Mouse (Mus musculus) spleen, postnatal 4 days (tissue): ENCODE measurements at regions not wholly inside any gene's neighbourhood (a gene's known extent, or its start where the extent isn't known, plus 50 kb on each side); places are given as distances from the start of the nearest gene placed in this dataset.

Experiments used
- DNase-seq, 2 experiments: peaks; one replicate each; pipeline ENCODE4 v3.0.0; 2022; ENCODE audit warnings: low spot score in 2 of 2

GRCm38 (mm10) chr2:74354591-74354990, 224.6 kb downstream of the Lnpk start:
- DNase-seq: no peak

- DNase-seq: no peak
Measured at GRCm38 (mm10) chr2:74349809-74350208, 229.4 kb downstream of the Lnpk start.

DNA sequence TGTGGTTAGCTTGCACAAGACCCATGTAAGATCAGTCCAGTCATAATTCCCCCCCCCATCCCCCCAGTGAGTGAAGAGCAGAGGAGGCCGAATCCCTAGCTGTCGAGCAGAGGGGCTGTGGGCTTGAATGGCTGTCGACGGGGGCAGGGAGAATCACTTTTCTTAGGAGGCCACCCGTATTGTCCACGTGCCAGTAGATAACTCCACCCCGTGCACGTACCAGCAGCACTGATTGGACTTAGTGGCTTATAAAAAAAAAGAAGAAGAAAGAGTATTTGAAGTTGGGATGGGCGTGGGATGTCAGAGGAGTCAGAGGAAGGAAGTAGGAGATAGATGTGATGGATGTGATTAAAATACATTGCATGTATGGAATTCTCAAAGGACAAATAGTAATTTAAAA, 272.9 kb downstream of the Lnpk start:
- no peak for DNase-seq

DNA sequence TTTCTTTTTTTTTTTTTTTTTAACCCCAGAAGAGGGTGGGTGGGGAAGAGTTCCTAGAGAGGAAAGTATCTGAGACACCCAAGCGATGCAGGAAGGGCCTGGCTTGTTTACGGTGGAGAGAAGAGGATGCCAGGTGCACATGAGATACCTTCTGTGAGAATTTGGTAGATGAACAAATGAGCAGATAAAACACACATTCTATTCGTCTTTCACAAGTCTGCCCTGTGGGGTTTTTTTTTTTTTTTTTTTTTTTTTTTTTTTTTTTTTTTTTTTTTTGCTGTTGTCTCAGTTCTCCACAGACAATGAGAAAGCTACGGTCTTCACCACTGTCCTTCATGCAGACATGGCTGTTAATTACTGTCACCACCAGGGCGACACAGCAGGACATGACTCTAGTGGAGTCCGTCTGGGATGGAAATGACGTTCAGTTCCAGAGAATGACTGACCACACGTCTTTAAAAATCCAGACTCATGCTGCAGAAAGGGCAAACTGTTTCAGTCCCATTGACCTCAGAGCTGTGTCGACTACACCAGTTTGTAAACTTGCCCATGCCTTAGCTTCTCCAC, 278.3 kb downstream of the Lnpk start:
- no peak for DNase-seq

GRCm38 (mm10) chr2:74300366-74300791, 278.9 kb downstream of the Lnpk start:
- no peak for DNase-seq

- DNase-seq: no peak
Measured at GRCm38 (mm10) chr2:74292641-74293040, 286.6 kb downstream of the Lnpk start.

DNA sequence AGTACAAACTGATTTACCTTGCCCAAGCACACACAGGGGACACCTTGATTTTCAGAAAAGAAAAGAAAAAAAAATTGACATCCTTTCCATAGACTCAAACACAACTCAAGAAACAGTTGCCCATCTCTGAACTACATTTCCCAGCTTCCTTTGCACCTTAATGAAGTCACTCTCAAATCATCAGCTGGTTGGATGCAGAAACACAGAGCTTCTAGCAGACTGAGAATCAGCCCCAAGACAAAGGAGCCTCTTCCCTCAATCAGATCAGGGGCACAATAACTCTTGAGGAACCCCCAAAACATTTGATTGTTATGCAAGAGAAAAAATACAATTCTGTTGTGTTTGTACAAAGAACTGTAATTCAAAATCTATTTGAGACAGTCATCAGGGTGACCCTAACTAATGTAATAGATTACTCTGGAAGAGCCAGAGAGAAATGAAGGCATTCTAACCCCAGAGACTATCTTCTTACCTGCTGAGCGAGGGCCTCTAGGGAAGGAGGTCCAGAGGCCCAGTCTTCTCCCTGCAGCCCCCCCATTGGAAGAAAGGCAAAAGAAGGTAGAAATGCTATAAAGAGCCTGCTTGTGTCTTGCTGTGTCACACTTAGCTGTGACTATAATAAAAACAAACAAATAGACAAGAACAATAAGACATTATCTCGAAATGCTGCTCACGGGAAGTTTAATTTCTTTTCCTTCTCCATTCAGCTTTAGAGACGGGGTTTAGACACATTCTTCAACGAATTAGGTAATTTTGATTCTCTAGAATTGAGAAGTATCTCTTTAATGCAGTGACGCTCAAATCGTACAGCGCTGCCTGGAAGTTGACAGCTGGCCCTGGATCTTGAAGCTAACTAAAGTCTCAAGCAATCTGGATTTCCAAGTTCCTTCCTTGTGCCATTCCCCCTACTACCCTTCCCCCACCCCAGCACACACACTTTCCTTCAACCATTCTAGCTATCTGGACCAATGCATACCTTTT, 287.5 kb downstream of the Lnpk start:
- no peak for DNase-seq

DNA sequence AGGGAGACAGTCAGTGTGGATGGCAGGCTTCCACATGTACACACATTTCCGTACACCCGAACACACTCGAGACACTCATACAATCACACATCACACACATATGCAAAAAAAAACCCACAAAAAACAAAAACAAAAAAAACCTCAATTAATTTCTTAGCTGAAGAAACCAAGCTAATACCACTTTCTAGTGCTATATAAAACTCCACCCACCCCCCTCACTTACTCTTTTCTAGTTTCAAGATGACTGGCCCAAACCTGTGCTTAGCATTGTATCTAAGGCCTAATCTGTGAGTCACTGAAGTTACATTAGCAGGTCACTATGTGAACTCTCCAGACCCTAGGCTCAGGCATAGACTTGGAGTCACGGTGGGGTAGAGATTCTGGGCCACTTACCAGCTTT, 293.6 kb downstream of the Lnpk start:
- DNase-seq: no peak

DNA sequence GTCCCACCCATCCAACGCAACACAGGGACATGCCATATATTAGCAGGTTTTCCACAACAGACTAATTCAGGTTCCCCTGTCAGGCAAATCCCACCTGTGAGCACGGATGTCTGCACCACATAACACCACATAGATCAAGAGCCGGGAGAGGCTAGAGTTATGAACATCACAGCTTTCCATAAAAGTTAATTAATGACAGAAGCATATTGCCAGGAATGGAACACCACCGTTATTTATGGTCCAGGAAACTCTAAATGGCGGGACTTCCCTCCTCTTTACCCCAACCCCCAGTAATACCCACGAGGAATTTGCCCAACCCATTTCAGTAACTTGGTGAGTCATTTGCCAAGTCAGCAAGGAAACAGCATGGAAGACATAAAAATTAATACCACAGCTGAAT, 314.3 kb downstream of the Lnpk start:
- no peak for DNase-seq

GRCm38 (mm10) chr2:74257034-74257781, 322.0 kb downstream of the Lnpk start:
- DNase-seq: no peak

GRCm38 (mm10) chr2:74247521-74247920, 331.7 kb downstream of the Lnpk start:
- DNase-seq: no peak

- DNase-seq: no peak
Measured at GRCm38 (mm10) chr2:74246631-74247030, 332.6 kb downstream of the Lnpk start.

GRCm38 (mm10) chr2:74244203-74244602, 333.1 kb upstream of the Atp5g3 start:
- no peak for DNase-seq

- no peak for DNase-seq
Measured at GRCm38 (mm10) chr2:74243801-74244200, 332.7 kb upstream of the Atp5g3 start.

DNA sequence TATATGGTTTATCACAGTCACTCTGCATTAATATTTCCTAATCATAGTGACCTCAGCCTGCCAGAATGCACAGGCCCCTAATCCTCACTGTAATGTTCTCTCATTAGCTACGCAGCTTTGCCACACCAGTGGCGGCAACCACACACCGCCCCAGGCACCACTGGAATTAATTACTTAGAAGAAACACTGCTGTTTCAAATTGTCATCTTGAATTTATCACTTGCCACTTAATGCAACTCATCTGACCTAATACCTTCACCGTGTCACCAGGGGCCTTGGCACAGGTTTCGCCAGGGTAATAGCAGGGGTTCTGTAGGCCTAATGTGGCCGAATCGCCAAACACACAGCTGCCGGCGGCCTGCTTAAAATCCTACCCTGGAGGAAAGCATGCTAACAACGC, 328.5 kb upstream of the Atp5g3 start:
- DNase-seq: no peak

DNA sequence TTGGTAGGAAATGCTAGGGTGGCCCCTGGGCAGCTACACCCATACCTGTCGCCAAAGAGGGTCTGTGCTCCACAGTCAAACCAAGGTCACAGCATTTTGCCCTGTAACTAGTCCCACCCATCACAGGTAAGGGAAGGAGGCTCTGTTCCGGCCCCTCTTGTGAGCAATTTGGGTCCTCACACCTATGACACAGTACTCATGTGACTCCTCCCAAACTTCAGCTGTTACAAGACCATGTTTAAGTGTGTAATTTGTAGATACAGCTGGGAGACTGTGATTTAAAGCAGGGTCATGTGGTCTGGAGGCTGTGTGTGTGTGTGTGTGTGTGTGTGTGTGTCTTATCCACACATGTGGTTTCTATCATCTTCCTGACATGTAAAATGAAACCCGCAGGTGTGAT, 306.3 kb upstream of the Atp5g3 start:
- no peak for DNase-seq

DNA sequence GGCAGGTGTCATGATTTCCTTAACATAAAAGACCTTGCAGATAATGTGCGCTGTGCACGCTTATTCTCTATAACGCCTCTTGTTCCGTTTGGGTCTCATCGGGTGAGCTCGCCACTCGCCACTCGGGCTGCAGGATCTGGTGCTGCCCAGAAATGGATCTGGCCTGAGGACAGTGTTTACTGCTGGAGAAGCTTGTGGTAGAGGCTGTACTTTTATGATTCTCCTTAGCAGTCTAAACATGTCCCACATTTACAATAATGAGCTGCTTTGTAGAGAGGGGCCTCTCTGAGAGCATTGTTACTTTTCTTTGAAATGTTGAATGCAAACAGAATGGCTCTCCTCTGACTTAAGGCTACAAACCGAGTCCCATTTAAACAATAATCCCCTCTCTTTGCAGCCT, 299.1 kb upstream of the Atp5g3 start:
- DNase-seq: no peak

- DNase-seq: no peak
Measured at GRCm38 (mm10) chr2:74209421-74209917, 298.3 kb upstream of the Atp5g3 start.

- no peak for DNase-seq
Measured at GRCm38 (mm10) chr2:74207440-74207839, 296.3 kb upstream of the Atp5g3 start.

GRCm38 (mm10) chr2:74202776-74203175, 291.6 kb upstream of the Atp5g3 start:
- DNase-seq: no peak

DNA sequence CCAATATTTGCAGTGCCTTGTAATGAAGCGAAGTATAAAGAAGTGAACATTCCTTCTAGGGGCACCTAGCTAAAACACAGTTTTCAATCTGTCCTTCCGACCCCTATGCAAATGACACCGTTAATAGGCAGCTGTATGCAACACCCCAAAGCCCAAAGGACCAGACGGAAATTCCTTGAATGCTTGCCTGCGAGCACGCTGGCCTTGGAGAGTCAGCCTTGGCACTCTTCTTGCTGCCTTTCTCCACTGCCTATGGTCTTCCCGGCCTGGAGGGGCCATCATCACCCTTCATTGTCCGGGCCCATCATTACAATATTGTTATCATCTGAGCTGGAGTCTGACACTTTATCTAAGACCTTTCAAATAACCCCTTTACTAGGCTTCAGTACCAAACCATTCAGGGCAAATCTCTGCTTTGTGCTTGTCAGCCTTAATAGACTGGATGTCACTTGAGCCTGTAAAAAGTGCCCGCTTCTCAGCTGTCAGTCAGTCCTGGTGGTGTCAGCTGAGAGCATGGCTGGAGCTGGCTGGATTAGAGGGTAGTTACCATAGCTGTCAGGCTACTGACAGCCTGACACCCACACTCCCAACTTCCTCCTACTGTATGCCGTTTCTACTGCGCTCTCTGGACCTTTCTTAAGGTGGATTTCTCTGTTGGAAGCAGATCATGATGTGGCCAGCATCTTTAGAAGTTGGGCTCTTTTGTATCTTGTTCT, 290.6 kb upstream of the Atp5g3 start:
- no peak for DNase-seq

DNA sequence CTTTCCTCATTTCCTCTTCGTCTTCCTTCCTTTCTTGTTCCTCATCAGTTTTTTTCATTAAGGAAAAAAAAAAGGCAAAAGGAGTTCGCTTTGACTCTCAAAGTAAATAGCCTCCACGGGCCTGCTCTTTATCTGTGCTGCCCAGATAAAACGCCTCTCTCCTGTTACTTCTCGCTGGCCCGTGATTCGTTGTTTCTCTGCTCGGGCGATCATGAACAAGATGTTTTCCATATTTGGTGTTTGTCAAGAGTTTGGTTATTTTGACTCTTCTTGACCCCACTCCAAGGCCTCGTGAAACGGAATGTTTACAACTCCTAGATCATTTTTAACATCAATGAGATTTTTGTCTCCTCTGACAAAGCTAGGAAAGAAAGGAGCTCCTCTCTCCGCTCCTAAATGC, 288.4 kb upstream of the Atp5g3 start:
- no peak for DNase-seq
